Mouse (Mus musculus): Measurements from ENCODE around the gene Pvalb.

Gene Pvalb

GRCm38 (mm10) chr15:78169566-78169965, 36.6 kb downstream of the Pvalb start:
- in situ Hi-C loops (cut with MboI, MseI), result no loop called here

- in situ Hi-C loops (cut with MboI, MseI), result no loop called here
Measured at GRCm38 (mm10) chr15:78165292-78165691, 40.9 kb downstream of the Pvalb start.

- in situ Hi-C loops (cut with MboI, MseI), result no loop called here
Measured at GRCm38 (mm10) chr15:78164466-78164865, 41.7 kb downstream of the Pvalb start.

DNA sequence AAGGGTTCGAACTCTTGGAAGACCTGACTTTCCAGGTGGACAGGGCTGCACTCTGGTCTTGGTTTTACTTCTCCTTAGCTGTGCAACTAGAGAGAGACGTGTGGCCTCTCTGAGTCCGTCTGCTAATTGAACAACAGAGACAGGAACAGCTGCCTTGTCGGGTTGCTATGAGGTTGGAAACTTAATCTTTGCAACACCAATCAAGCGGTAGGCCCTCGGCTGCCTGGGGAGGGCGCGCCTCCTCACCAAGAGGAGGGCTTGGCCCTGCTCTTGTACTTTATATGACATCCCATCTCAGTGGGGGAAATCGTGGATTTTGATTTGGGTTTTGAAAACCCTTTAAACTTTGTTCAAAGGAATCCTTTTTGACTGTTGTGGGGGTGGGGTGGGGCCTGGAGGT, 44.3 kb downstream of the Pvalb start:
- in situ Hi-C loops (cut with MboI, MseI), result no loop called here

DNA sequence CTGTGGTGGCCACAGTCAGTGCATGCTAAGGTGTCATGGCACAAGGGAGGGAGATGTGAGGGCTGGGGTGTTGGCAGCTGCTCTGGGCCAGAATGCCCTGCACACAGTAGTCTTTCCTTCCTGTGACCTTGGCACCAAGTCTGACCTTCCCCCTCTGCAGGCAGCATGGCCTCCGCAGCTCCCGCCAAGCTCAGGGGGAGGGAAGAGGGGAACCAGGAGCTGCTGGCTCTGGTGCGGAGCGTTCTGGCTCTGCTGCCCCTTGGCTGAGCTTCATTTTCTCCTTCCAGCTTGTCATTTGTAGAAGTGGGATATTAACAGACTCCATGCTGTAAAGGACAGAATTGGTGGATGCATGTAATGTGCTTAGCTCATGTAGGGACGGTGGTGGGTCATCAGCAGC, 47.9 kb downstream of the Pvalb start:
- in situ Hi-C loops (cut with MboI, MseI), result loop anchor here in 1 of 2 experiments (10.0 kb wide), 1 partner anchor 974 kb away; no protein-coding TSS in a partner anchor

GRCm38 (mm10) chr15:78157824-78158223, 48.4 kb downstream of the Pvalb start:
- in situ Hi-C loops (cut with MboI, MseI), result loop anchor here in 1 of 2 experiments (10.0 kb wide), 1 partner anchor 973 kb away; no protein-coding TSS in a partner anchor

GRCm38 (mm10) chr15:78157330-78157729, 48.9 kb downstream of the Pvalb start:
- in situ Hi-C loops (cut with MboI, MseI), result loop anchor here in 1 of 2 experiments (10.0 kb wide), 1 partner anchor 973 kb away; no protein-coding TSS in a partner anchor

- in situ Hi-C loops (cut with MboI, MseI), result loop anchor here in 1 of 2 experiments (10.0 kb wide), 1 partner anchor 971 kb away; no protein-coding TSS in a partner anchor
Measured at GRCm38 (mm10) chr15:78155421-78155820, 50.8 kb downstream of the Pvalb start.

- in situ Hi-C loops (cut with MboI, MseI), result loop anchor here in 1 of 2 experiments (10.0 kb wide), 1 partner anchor 968 kb away; no protein-coding TSS in a partner anchor
Measured at GRCm38 (mm10) chr15:78153045-78153775, 53.0 kb downstream of the Pvalb start.

- in situ Hi-C loops (cut with MboI, MseI), result no loop called here
Measured at GRCm38 (mm10) chr15:78148565-78148964, 57.6 kb downstream of the Pvalb start.

All from T-helper 17 cell (primary cell).